Mouse (Mus musculus) left cerebral cortex, adult 2 months (tissue): ENCODE measurements around the gene Polr2m. TPM values are rescaled to one million over a fixed set of nuclear protein-coding genes. Genes with fewer than 3 reads are reported as not detected.
A peak's percentile ranks its signal among the peaks of the same experiment; 100 is the strongest.

Source experiments
- DNase-seq, 2 experiments: peaks; one replicate each; pipeline ENCODE4 v3.0.0; 2021 to 2022; ENCODE audit warnings: low spot score in 2 of 2, mixed read lengths in 1 of 2; ENCODE audit errors: extremely low spot score in 1 of 2
- H3K27ac ChIP-seq: fragments of 200-600 bp; 2 replicates; pipeline ENCODE4 v1.8.1; 2022
- H3K4me3 ChIP-seq: fragments of 200-600 bp; 2 replicates; pipeline ENCODE4 v1.8.1; 2022
- CTCF ChIP-seq: fragments of 200-600 bp; IDR thresholded peaks from 2 replicates; pipeline ENCODE4 v1.8.1; 2022; ENCODE audit warnings: antibody characterized with exemption, mild to moderate bottlenecking, moderate library complexity
- intact Hi-C: fragments of 180-260 bp; cut with DNase I; formaldehyde crosslinking; loops from one replicate; pipeline ENCODE4 v1.15.1; 2025
- long read RNA-seq, 2 experiments: library from polyadenylated mRNA; stranded (forward); transcript quantifications; one replicate each; pipeline ENCODE4 v2.0.0; 2021; ENCODE audit warnings: borderline mapping rate in 2 of 2
- total RNA-seq, 2 experiments: library from RNA; stranded (reverse); gene quantifications; 2 replicates each; pipeline ENCODE4 v1.2.3; 2021

The Polr2m gene
- 100 to 1,000 TPM; 193 to 194 TPM for total RNA-seq
- long read RNA-seq, experiment 1, transcript Polr2m-201 (4 exons, 2,200 nt), result major isoform, 422 of 445 reads
- long read RNA-seq, experiment 1, partial matches to known transcripts, result 3 of 445 reads
- long read RNA-seq, experiment 1, other reads (novel, unspliced or antisense), result 16 of 445 reads
- long read RNA-seq, experiment 2, transcript Polr2m-201 (4 exons, 2,200 nt), result major isoform, 304 of 320 reads
- long read RNA-seq, experiment 2, partial matches to known transcripts, result 3 of 320 reads
- long read RNA-seq, experiment 2, other reads (novel, unspliced or antisense), result 9 of 320 reads

GRCm38 (mm10) chr9:71485475-71486094 lies at the start of gene Polr2m:
Gene Polr2m (minus strand): TSS chr9:71485935.
- peak; percentile 91 to 93 for DNase-seq
- TF ChIP-seq CTCF, result no peak
- Histone ChIP-seq H3K4me3 (peak within 1 kb of the TSS; percentile 81), H3K27ac (peak within 1 kb of the TSS; percentile 95)
- intact Hi-C loops, result no loop called here

GRCm38 (mm10) chr9:71535036-71535435 lies 49.3 kb upstream of the Polr2m start:
- H3K4me3 ChIP-seq, result no peak overlapping the region
- TF ChIP-seq CTCF, result no peak
- H3K27ac ChIP-seq, result no peak overlapping the region
- intact Hi-C loops, result loop anchor here (10.0 kb wide), 1 partner anchor 320 kb away; the partner anchor contains the start of gene Aldh1a2
- DNase-seq, result peak in 1 of 2 experiments; percentile 15

GRCm38 (mm10) chr9:71529960-71530359 lies 44.2 kb upstream of the Polr2m start:
- no peak for DNase-seq
- H3K4me3 ChIP-seq, result no peak overlapping the region
- no peak overlapping the region for H3K27ac ChIP-seq
- no peak; the same call in 1 of the 2 replicates for TF ChIP-seq CTCF
- intact Hi-C loops, result loop anchor here (10.0 kb wide), 1 partner anchor 315 kb away; the partner anchor contains the start of gene Aldh1a2

GRCm38 (mm10) chr9:71527438-71527837 lies 41.7 kb upstream of the Polr2m start:
- TF ChIP-seq CTCF, result no peak
- Histone ChIP-seq H3K27ac (no peak overlapping the region), H3K4me3 (no peak overlapping the region)
- DNase-seq, result no peak
- intact Hi-C loops, result no loop called here

- no peak for TF ChIP-seq CTCF
- DNase-seq, result no peak
- no peak overlapping the region for H3K27ac ChIP-seq
- H3K4me3 ChIP-seq, result no peak overlapping the region
- intact Hi-C loops, result no loop called here
Observed at GRCm38 (mm10) chr9:71523901-71524300, 38.2 kb upstream of the Polr2m start.

GRCm38 (mm10) chr9:71519836-71520235 lies 34.1 kb upstream of the Polr2m start:
- no peak for DNase-seq
- no peak overlapping the region for H3K4me3 ChIP-seq
- H3K27ac ChIP-seq, result no peak overlapping the region
- TF ChIP-seq CTCF, result no peak
- intact Hi-C loops, result no loop called here

GRCm38 (mm10) chr9:71517487-71517886 lies 31.8 kb upstream of the Polr2m start:
- Histone ChIP-seq H3K27ac (no peak overlapping the region), H3K4me3 (no peak overlapping the region)
- no peak for DNase-seq
- no peak for TF ChIP-seq CTCF
- intact Hi-C loops, result no loop called here

GRCm38 (mm10) chr9:71515862-71516261 lies 30.1 kb upstream of the Polr2m start:
- no peak; the same call in 1 of the 2 replicates for TF ChIP-seq CTCF
- no peak for DNase-seq
- no peak overlapping the region for H3K27ac ChIP-seq
- H3K4me3 ChIP-seq, result no peak overlapping the region
- intact Hi-C loops, result no loop called here

- intact Hi-C loops, result no loop called here
- Histone ChIP-seq H3K27ac (no peak overlapping the region), H3K4me3 (no peak overlapping the region)
- no peak for DNase-seq
- TF ChIP-seq CTCF, result no peak
Observed at GRCm38 (mm10) chr9:71513566-71513965, 27.8 kb upstream of the Polr2m start.

- no peak for DNase-seq
- Histone ChIP-seq H3K4me3 (no peak overlapping the region), H3K27ac (no peak overlapping the region)
- intact Hi-C loops, result no loop called here
- TF ChIP-seq CTCF, result no peak
Observed at GRCm38 (mm10) chr9:71512899-71513298, 27.2 kb upstream of the Polr2m start.

- intact Hi-C loops, result no loop called here
- no peak for DNase-seq
- no peak for TF ChIP-seq CTCF
- no peak overlapping the region for H3K27ac ChIP-seq
- no peak overlapping the region for H3K4me3 ChIP-seq
Observed at GRCm38 (mm10) chr9:71498391-71499182, 12.9 kb upstream of the Polr2m start.

- TF ChIP-seq CTCF, result no peak
- Histone ChIP-seq H3K27ac (no peak overlapping the region), H3K4me3 (no peak overlapping the region)
- no peak for DNase-seq
- intact Hi-C loops, result no loop called here
Observed at GRCm38 (mm10) chr9:71496637-71497036, 10.9 kb upstream of the Polr2m start.
